Mouse (Mus musculus): ENCODE measurements around the gene Alad. TPM values are rescaled to one million over a fixed set of nuclear protein-coding genes. Genes with fewer than 3 reads are reported as not detected.
A peak's percentile ranks its signal among the peaks of the same experiment; 100 is the strongest.

The Alad gene
- 61.1 and 82.4 TPM in 2 replicates for total RNA-seq (2014; rRNA removed; ENCODE audit: low replicate concordance)
- polyA plus RNA-seq (2015; fragmentation: Nextera tagmentation; extraction: Ambion mirVana) = 62.1 and 65.7 TPM in 2 replicates

GRCm38 (mm10) chr4:62519849-62520233 is at the start of gene Alad:
TSS of gene Alad (minus strand) at chr4:62519918.
- peak within 1 kb of the TSS; percentile 71 for H3K4me2 ChIP-seq (ENCODE audit: low read depth, low read length)
- WGBS = under 1% methylated on average over 37 of the region's 37 CpGs
- peaks cover 29% of the 10 kb centered on the region for H3K4me1 ChIP-seq (ENCODE audit: control insufficient read depth, insufficient read depth)
- DNase-seq (ENCODE audit: low spot score) = peak; percentile 87
- no peaks in the 10 kb centered on the region for H3K9me3 ChIP-seq (replicated peaks; ENCODE audit: control insufficient read depth, low read length)
- H3K27ac ChIP-seq (ENCODE audit: low read depth) = peak within 1 kb of the TSS; percentile 82
- H3K4me3 ChIP-seq (ENCODE audit: low read depth, low read length) = peak within 1 kb of the TSS; percentile 73
- TF ChIP-seq CTCF (IDR thresholded peaks at IDR 0.05; ENCODE audit: low read depth) (no peak), EP300 (IDR thresholded peaks at IDR 0.05; ENCODE audit: low read depth) (no peak)
- peak within 1 kb of the TSS; percentile 63 for H3K9ac ChIP-seq (replicated peaks; ENCODE audit: low read depth, low read length)
- H3K36me3 ChIP-seq (replicated peaks; ENCODE audit: control insufficient read depth, insufficient read depth, low read length) = 0 out of 2 replicates have a peak, but pooled peaks cover 5% of the 10 kb centered on the region
- H3K27me3 ChIP-seq (ENCODE audit: control insufficient read depth, insufficient read depth, low read length) = no peaks in the 10 kb centered on the region
- peak; percentile 90 for ATAC-seq (ENCODE audit: insufficient read depth, low read depth)

- Histone ChIP-seq H3K36me3 (replicated peaks; ENCODE audit: control insufficient read depth, insufficient read depth, low read length) (no peaks in the 10 kb centered on the region), H3K4me3 (ENCODE audit: low read depth, low read length) (no peak overlapping the region), H3K9ac (replicated peaks; ENCODE audit: low read depth, low read length) (no peak overlapping the region), H3K27ac (ENCODE audit: low read depth) (no peak overlapping the region), H3K9me3 (replicated peaks; ENCODE audit: control insufficient read depth, low read length) (0 out of 2 replicates have a peak, but pooled peaks cover 4% of the 10 kb centered on the region), H3K27me3 (ENCODE audit: control insufficient read depth, insufficient read depth, low read length) (peaks cover 89% of the 10 kb centered on the region), H3K4me1 (ENCODE audit: control insufficient read depth, insufficient read depth) (peaks cover 9% of the 10 kb centered on the region), H3K4me2 (ENCODE audit: low read depth, low read length) (no peak overlapping the region)
- ATAC-seq (ENCODE audit: insufficient read depth, low read depth) = no peak
- WGBS = 83% methylated on average over 1 of the region's 1 CpGs
- DNase-seq (ENCODE audit: low spot score) = no peak
- TF ChIP-seq CTCF (IDR thresholded peaks at IDR 0.05; ENCODE audit: low read depth) (no peak), EP300 (IDR thresholded peaks at IDR 0.05; ENCODE audit: low read depth) (no peak)
Observed at GRCm38 (mm10) chr4:62568359-62568758, 48.6 kb upstream of the Alad start.

GRCm38 (mm10) chr4:62567696-62568095 is 48.0 kb upstream of the Alad start:
- no peak for DNase-seq (ENCODE audit: low spot score)
- Histone ChIP-seq H3K9me3 (replicated peaks; ENCODE audit: control insufficient read depth, low read length) (no peaks in the 10 kb centered on the region), H3K4me3 (ENCODE audit: low read depth, low read length) (no peak overlapping the region), H3K27ac (ENCODE audit: low read depth) (no peak overlapping the region), H3K36me3 (replicated peaks; ENCODE audit: control insufficient read depth, insufficient read depth, low read length) (no peaks in the 10 kb centered on the region), H3K27me3 (ENCODE audit: control insufficient read depth, insufficient read depth, low read length) (peaks cover 88% of the 10 kb centered on the region), H3K4me1 (ENCODE audit: control insufficient read depth, insufficient read depth) (peaks cover 9% of the 10 kb centered on the region), H3K9ac (replicated peaks; ENCODE audit: low read depth, low read length) (no peak overlapping the region), H3K4me2 (ENCODE audit: low read depth, low read length) (no peak overlapping the region)
- 67% methylated on average over 6 of the region's 6 CpGs for WGBS
- ATAC-seq (ENCODE audit: insufficient read depth, low read depth) = no peak
- no peak for TF ChIP-seq EP300 (IDR thresholded peaks at IDR 0.05; ENCODE audit: low read depth)
- no peak for TF ChIP-seq CTCF (IDR thresholded peaks at IDR 0.05; ENCODE audit: low read depth)

GRCm38 (mm10) chr4:62566530-62566929 is 46.8 kb upstream of the Alad start:
- WGBS = 19% methylated on average over 4 of the region's 4 CpGs
- DNase-seq (ENCODE audit: low spot score) (peak; percentile 43), ATAC-seq (ENCODE audit: insufficient read depth, low read depth) (peak; percentile 45)
- Histone ChIP-seq H3K27ac (ENCODE audit: low read depth) (no peak overlapping the region), H3K9me3 (replicated peaks; ENCODE audit: control insufficient read depth, low read length) (no peaks in the 10 kb centered on the region), H3K4me1 (ENCODE audit: control insufficient read depth, insufficient read depth) (peaks cover 9% of the 10 kb centered on the region), H3K27me3 (ENCODE audit: control insufficient read depth, insufficient read depth, low read length) (peaks cover 81% of the 10 kb centered on the region), H3K4me2 (ENCODE audit: low read depth, low read length) (no peak overlapping the region), H3K9ac (replicated peaks; ENCODE audit: low read depth, low read length) (no peak overlapping the region), H3K36me3 (replicated peaks; ENCODE audit: control insufficient read depth, insufficient read depth, low read length) (no peaks in the 10 kb centered on the region), H3K4me3 (ENCODE audit: low read depth, low read length) (no peak overlapping the region)
- TF ChIP-seq CTCF (IDR thresholded peaks at IDR 0.05; ENCODE audit: low read depth) (no peak), EP300 (IDR thresholded peaks at IDR 0.05; ENCODE audit: low read depth) (no peak)

GRCm38 (mm10) chr4:62562006-62562405 is 42.3 kb upstream of the Alad start:
- H3K4me1 ChIP-seq (ENCODE audit: control insufficient read depth, insufficient read depth) = peaks cover 13% of the 10 kb centered on the region
- no peak for TF ChIP-seq EP300 (IDR thresholded peaks at IDR 0.05; ENCODE audit: low read depth)
- no peak for TF ChIP-seq CTCF (IDR thresholded peaks at IDR 0.05; ENCODE audit: low read depth)
- 56% methylated on average over 4 of the region's 4 CpGs for WGBS
- DNase-seq (ENCODE audit: low spot score) (no peak), ATAC-seq (ENCODE audit: insufficient read depth, low read depth) (no peak)
- H3K27me3 ChIP-seq (ENCODE audit: control insufficient read depth, insufficient read depth, low read length) = peaks cover 46% of the 10 kb centered on the region
- no peak overlapping the region for H3K9ac ChIP-seq (replicated peaks; ENCODE audit: low read depth, low read length)
- H3K4me3 ChIP-seq (ENCODE audit: low read depth, low read length) = no peak overlapping the region
- H3K27ac ChIP-seq (ENCODE audit: low read depth) = no peak overlapping the region
- H3K4me2 ChIP-seq (ENCODE audit: low read depth, low read length) = no peak overlapping the region
- H3K9me3 ChIP-seq (replicated peaks; ENCODE audit: control insufficient read depth, low read length) = no peaks in the 10 kb centered on the region
- no peaks in the 10 kb centered on the region for H3K36me3 ChIP-seq (replicated peaks; ENCODE audit: control insufficient read depth, insufficient read depth, low read length)

GRCm38 (mm10) chr4:62561630-62562001 is 41.9 kb upstream of the Alad start:
- Histone ChIP-seq H3K36me3 (replicated peaks; ENCODE audit: control insufficient read depth, insufficient read depth, low read length) (no peaks in the 10 kb centered on the region), H3K27me3 (ENCODE audit: control insufficient read depth, insufficient read depth, low read length) (peaks cover 42% of the 10 kb centered on the region), H3K4me3 (ENCODE audit: low read depth, low read length) (no peak overlapping the region), H3K9ac (replicated peaks; ENCODE audit: low read depth, low read length) (no peak overlapping the region), H3K4me1 (ENCODE audit: control insufficient read depth, insufficient read depth) (peaks cover 12% of the 10 kb centered on the region), H3K27ac (ENCODE audit: low read depth) (no peak overlapping the region), H3K4me2 (ENCODE audit: low read depth, low read length) (no peak overlapping the region), H3K9me3 (replicated peaks; ENCODE audit: control insufficient read depth, low read length) (no peaks in the 10 kb centered on the region)
- TF ChIP-seq CTCF (IDR thresholded peaks at IDR 0.05; ENCODE audit: low read depth) (no peak), EP300 (IDR thresholded peaks at IDR 0.05; ENCODE audit: low read depth) (no peak)
- 42% methylated on average over 3 of the region's 3 CpGs for WGBS
- DNase-seq (ENCODE audit: low spot score) (no peak), ATAC-seq (ENCODE audit: insufficient read depth, low read depth) (no peak)
